Mouse (Mus musculus) MEL (cell line): ENCODE data around the gene Ghr. TPM values are rescaled to one million over a fixed set of nuclear protein-coding genes. Genes with fewer than 3 reads are reported as not detected.

Source experiments
- DNase-seq: peaks from one replicate; pipeline ENCODE4 v3.0.0; 2011; ENCODE audit warnings: low read depth, low spot score
- H3K27ac ChIP-seq: 2 replicates; pipeline ENCODE4 v1.5.1; 2012; ENCODE audit warnings: low read depth, mild to moderate bottlenecking, control low read depth, low read length, moderate library complexity; ENCODE audit not compliant: control insufficient read depth
- H3K27me3 ChIP-seq, 2 experiments: fragments of 150-350 bp in 1 of 2; sonication (generic) in 1 of 2; 2 replicates each; pipeline ENCODE4 v1.6.1; 2012; ENCODE audit warnings: low read length in 2 of 2, mild to moderate bottlenecking in 2 of 2, improper control_type of control experiment in 1 of 2, moderate library complexity in 1 of 2; ENCODE audit not compliant: insufficient read depth in 2 of 2, control insufficient read depth in 1 of 2
- H3K36me3 ChIP-seq, 2 experiments: 2 replicates each; pipeline ENCODE4 v1.6.1; 2012 to 2014; ENCODE audit warnings: low read length in 2 of 2, improper control_type of control experiment in 1 of 2, inconsistent platforms in 1 of 2, mild to moderate bottlenecking in 1 of 2; ENCODE audit not compliant: insufficient read depth in 2 of 2, control insufficient read depth in 1 of 2
- H3K4me1 ChIP-seq, 2 experiments: fragments of 150-350 bp in 1 of 2; sonication (generic) in 1 of 2; 2 replicates each; pipeline ENCODE4 v1.6.1; 2012; ENCODE audit warnings: low read length in 2 of 2, improper control_type of control experiment in 1 of 2, mild to moderate bottlenecking in 1 of 2; ENCODE audit not compliant: insufficient read depth in 2 of 2, control insufficient read depth in 1 of 2
- H3K4me3 ChIP-seq, 2 experiments: fragments of 150-350 bp in 1 of 2; sonication (generic) in 1 of 2; 2 replicates each; pipeline ENCODE4 v1.5.1; 2012; ENCODE audit warnings: low read depth in 2 of 2, low read length in 2 of 2, mild to moderate bottlenecking in 2 of 2, moderate library complexity in 2 of 2, control low read depth in 1 of 2, improper control_type of control experiment in 1 of 2; ENCODE audit not compliant: control insufficient read depth in 1 of 2, insufficient read depth in 1 of 2
- H3K79me2 ChIP-seq: 2 replicates; pipeline ENCODE4 v1.6.1; 2012; ENCODE audit warnings: mild to moderate bottlenecking, low read length, moderate library complexity; ENCODE audit not compliant: control insufficient read depth, poor library complexity, insufficient read depth
- H3K9ac ChIP-seq: 2 replicates; pipeline ENCODE4 v1.6.1; 2012; ENCODE audit warnings: low read depth, mild to moderate bottlenecking, control low read depth, low read length, moderate library complexity; ENCODE audit not compliant: control insufficient read depth, poor library complexity, severe bottlenecking
- H3K9me3 ChIP-seq: fragments of 150-350 bp; sonication (generic); replicated peaks from 2 replicates; pipeline ENCODE4 v1.6.1; 2012; ENCODE audit warnings: mild to moderate bottlenecking, low read length, improper control_type of control experiment, moderate library complexity; ENCODE audit not compliant: insufficient read depth
- CHD1 ChIP-seq: IDR thresholded peaks from 2 replicates; pipeline ENCODE4 v1.6.1; 2012; ENCODE audit warnings: low read depth, mild to moderate bottlenecking, inconsistent platforms, low read length, improper control_type of control experiment
- E2F4 ChIP-seq: IDR thresholded peaks from 2 replicates; pipeline ENCODE4 v1.6.1; 2011; ENCODE audit warnings: low read depth, low read length, improper control_type of control experiment, borderline replicate concordance
- ELF1 ChIP-seq: IDR thresholded peaks from 2 replicates; pipeline ENCODE4 v1.6.1; 2014; ENCODE audit warnings: low read depth, mild to moderate bottlenecking, inconsistent platforms, low read length, improper control_type of control experiment, moderate library complexity
- EP300 ChIP-seq, 2 experiments: IDR thresholded peaks; 2 replicates each; pipeline ENCODE4 v1.6.1; 2011; ENCODE audit warnings: improper control_type of control experiment in 2 of 2, low read length in 2 of 2, low read depth in 1 of 2, mild to moderate bottlenecking in 1 of 2
- ETS1 ChIP-seq: IDR thresholded peaks from 2 replicates; pipeline ENCODE4 v1.6.1; 2012; ENCODE audit warnings: low read depth, mild to moderate bottlenecking, inconsistent platforms, low read length, improper control_type of control experiment, moderate library complexity
- GABPA ChIP-seq: IDR thresholded peaks from 2 replicates; pipeline ENCODE4 v1.6.1; 2012; ENCODE audit warnings: low read depth, mild to moderate bottlenecking, inconsistent platforms, low read length, improper control_type of control experiment, moderate library complexity
- GATA1 ChIP-seq: IDR thresholded peaks from 2 replicates; pipeline ENCODE4 v1.6.1; 2011; ENCODE audit warnings: low read depth, low read length, improper control_type of control experiment
- MAX ChIP-seq: IDR thresholded peaks from 2 replicates; pipeline ENCODE4 v1.6.1; 2011; ENCODE audit warnings: low read length, improper control_type of control experiment
- MAZ ChIP-seq: IDR thresholded peaks from 2 replicates; pipeline ENCODE4 v1.6.1; 2012; ENCODE audit warnings: low read depth, mild to moderate bottlenecking, inconsistent platforms, low read length, improper control_type of control experiment
- MEF2A ChIP-seq: IDR thresholded peaks from 2 replicates; pipeline ENCODE4 v1.6.1; 2014; ENCODE audit warnings: low read depth, mild to moderate bottlenecking, inconsistent platforms, low read length, improper control_type of control experiment; ENCODE audit not compliant: poor library complexity, insufficient replicate concordance, severe bottlenecking; ENCODE audit errors: extremely low read depth
- MYB ChIP-seq: IDR thresholded peaks from 2 replicates; pipeline ENCODE4 v1.6.1; 2011; ENCODE audit warnings: mild to moderate bottlenecking, low read depth, low read length, improper control_type of control experiment
- MYC ChIP-seq: IDR thresholded peaks from 2 replicates; pipeline ENCODE4 v1.6.1; 2011; ENCODE audit warnings: low read depth, mild to moderate bottlenecking, low read length, improper control_type of control experiment, moderate library complexity
- NELFE ChIP-seq: IDR thresholded peaks from 2 replicates; pipeline ENCODE4 v1.6.1; 2011; ENCODE audit warnings: low read depth, low read length, improper control_type of control experiment
- RAD21 ChIP-seq: IDR thresholded peaks from 2 replicates; pipeline ENCODE4 v1.6.1; 2011; ENCODE audit warnings: mild to moderate bottlenecking, low read depth, low read length, improper control_type of control experiment
- RCOR1 ChIP-seq: IDR thresholded peaks from 2 replicates; pipeline ENCODE4 v1.6.1; 2012; ENCODE audit warnings: low read depth, mild to moderate bottlenecking, inconsistent platforms, low read length, improper control_type of control experiment
- TCF12 ChIP-seq: IDR thresholded peaks from 2 replicates; pipeline ENCODE4 v1.6.1; 2014; ENCODE audit warnings: low read depth, mild to moderate bottlenecking, inconsistent platforms, low read length, improper control_type of control experiment, moderate library complexity
- USF2 ChIP-seq, 2 experiments: IDR thresholded peaks; 2 replicates each; pipeline ENCODE4 v1.6.1; 2011 to 2012; ENCODE audit warnings: improper control_type of control experiment in 2 of 2, low read length in 2 of 2, borderline replicate concordance in 1 of 2, inconsistent platforms in 1 of 2, low read depth in 1 of 2, mild to moderate bottlenecking in 1 of 2; ENCODE audit not compliant: insufficient read depth in 1 of 2
- ZC3H11A ChIP-seq: IDR thresholded peaks from 2 replicates; pipeline ENCODE4 v1.6.1; 2012; ENCODE audit warnings: low read depth, mild to moderate bottlenecking, inconsistent platforms, low read length, improper control_type of control experiment
- ZMIZ1 ChIP-seq: IDR thresholded peaks from 2 replicates; pipeline ENCODE4 v1.6.1; 2012; ENCODE audit warnings: low read depth, mild to moderate bottlenecking, inconsistent platforms, low read length, improper control_type of control experiment, moderate library complexity
- ZNF384 ChIP-seq: IDR thresholded peaks from 2 replicates; pipeline ENCODE4 v1.6.1; 2012; ENCODE audit warnings: low read depth, mild to moderate bottlenecking, inconsistent platforms, low read length, improper control_type of control experiment
- polyA plus RNA-seq, 2 experiments: library from polyadenylated mRNA; stranded (reverse) in 1 of 2; unstranded in 1 of 2; fragments of >175 nt in 1 of 2; fragments of >200 nt in 1 of 2; gene quantifications; 2 replicates each; pipeline versions ENCODE4 v1.2.1 to v1.2.4; 2012; ENCODE audit warnings: low replicate concordance in 2 of 2, low read depth in 1 of 2; ENCODE audit not compliant: insufficient read length in 2 of 2, insufficient read depth in 1 of 2, missing spikeins in 1 of 2
- total RNA-seq: library from RNA; depleted of rRNA; stranded (reverse); fragments of 300-350 nt; gene quantifications from 2 replicates; pipeline ENCODE4 v1.2.3, GENCODE M21; 2012

The Ghr gene
- total and polyA plus RNA-seq, 3 experiments = 0.07 TPM; not detected in 2

DNA sequence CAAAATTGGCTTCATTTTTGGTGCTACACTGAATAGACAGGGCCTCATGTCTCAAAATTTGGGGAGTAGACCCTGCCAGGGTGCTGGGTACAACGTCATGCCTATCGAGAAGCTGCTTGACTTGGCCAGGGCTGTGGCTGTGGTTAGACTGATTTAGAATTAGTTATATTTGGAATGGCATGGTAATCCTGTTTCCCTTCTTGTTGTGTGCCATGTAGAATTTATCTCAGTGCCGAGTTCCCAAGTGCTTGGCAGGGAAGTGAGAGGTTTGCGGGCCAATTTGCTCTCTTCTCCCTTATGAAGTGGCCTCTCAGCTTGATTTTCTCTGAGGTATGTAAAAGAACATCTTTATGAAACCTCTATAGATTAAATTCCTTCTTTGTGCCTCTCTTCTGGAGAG, 250.8 kb downstream of the Ghr start:
- Histone ChIP-seq H3K27me3 (no peaks in the 10 kb centered on the region), H3K79me2 (no peaks in the 10 kb centered on the region), H3K9me3 (no peaks in the 10 kb centered on the region), H3K9ac (no peak overlapping the region), H3K36me3 (no peaks in the 10 kb centered on the region), H3K4me1 (no peaks in the 10 kb centered on the region), H3K4me3 (no peak overlapping the region), H3K27ac (no peak overlapping the region)
- no peak for DNase-seq
- no peak for TF ChIP-seq ZMIZ1
- TF ChIP-seq CHD1 = no peak
- no peak for TF ChIP-seq MYB
- TF ChIP-seq E2F4 = no peak
- no peak for TF ChIP-seq NELFE

DNA sequence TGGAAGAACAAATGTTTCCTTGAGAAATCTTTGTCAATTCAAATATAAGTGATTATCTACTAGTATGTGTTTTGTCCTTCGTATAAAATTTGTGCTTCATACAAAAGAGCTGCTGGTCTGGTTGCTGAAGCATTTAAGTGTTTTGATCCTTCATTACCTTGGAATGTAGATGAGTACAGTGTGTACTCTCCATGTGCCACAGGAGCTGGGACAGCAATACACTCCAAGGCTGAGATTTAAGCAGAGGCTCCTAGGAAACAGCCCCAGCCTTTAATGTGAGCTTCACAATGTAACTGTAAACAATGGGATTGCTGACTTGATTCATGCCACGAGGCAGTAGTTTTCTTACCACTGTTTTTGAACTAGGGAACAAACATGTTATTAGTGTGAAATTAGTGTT, 251.5 kb downstream of the Ghr start:
- DNase-seq = no peak

DNA sequence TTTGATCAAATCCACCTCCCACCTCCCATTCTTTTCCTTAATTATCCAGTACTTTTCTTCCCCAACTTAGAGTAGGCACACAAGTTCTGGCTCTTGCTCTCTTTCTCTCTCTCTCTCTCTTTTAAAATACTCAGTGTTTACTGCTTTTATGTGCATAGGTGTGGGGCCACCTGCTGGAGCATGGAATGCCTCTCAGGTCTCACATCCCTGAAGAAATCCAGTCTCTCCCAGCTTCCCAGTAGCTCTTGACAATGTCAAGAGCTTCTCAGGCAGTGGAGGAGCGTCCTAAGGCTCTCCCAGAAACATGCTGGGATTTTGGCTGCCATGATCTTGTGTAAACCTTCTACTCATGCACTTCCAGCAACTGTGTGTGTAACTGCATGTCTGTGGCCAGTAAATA, 253.0 kb downstream of the Ghr start:
- Histone ChIP-seq H3K36me3 (no peaks in the 10 kb centered on the region), H3K4me3 (no peak overlapping the region), H3K27me3 (no peaks in the 10 kb centered on the region), H3K4me1 (no peaks in the 10 kb centered on the region), H3K9ac (no peak overlapping the region), H3K9me3 (no peaks in the 10 kb centered on the region), H3K79me2 (no peaks in the 10 kb centered on the region), H3K27ac (no peak overlapping the region)
- DNase-seq = no peak
- TF ChIP-seq ZMIZ1 (no peak), GATA1 (no peak)

More for the DNA sequence above, 251.5 kb downstream of the Ghr start:
- Histone ChIP-seq H3K9me3 (no peaks in the 10 kb centered on the region), H3K27ac (no peak overlapping the region), H3K27me3 (no peaks in the 10 kb centered on the region), H3K36me3 (no peaks in the 10 kb centered on the region), H3K79me2 (no peaks in the 10 kb centered on the region), H3K9ac (no peak overlapping the region), H3K4me1 (no peaks in the 10 kb centered on the region), H3K4me3 (no peak overlapping the region)
- TF ChIP-seq MEF2A = no peak
- no peak for TF ChIP-seq MYC
- no peak for TF ChIP-seq E2F4

DNA sequence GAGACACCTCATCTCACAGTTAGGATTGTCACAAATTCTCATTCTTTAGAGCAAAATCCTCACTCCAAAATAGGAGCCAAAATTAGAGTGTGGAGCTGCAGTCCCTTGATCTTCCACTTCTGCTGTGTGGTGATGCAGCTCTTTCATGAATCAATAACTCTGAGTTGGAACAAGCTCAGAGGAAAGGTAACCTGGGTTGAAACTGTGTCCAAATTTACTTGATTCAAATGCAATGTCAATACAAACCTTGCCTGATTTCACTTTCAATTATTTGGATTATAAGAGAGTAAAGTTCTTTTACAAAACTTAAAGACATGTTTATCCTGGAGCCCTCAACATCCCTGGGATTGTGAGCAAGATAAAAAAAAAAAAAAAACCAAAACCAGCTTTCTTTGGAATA, 260.3 kb downstream of the Ghr start:
- no peaks in the 10 kb centered on the region for H3K36me3 ChIP-seq
- no peak overlapping the region for H3K27ac ChIP-seq
- TF ChIP-seq USF2 (IDR thresholded peaks at IDR 0.05; ENCODE audit: borderline replicate concordance in 1 of 2, insufficient read depth in 1 of 2, low read depth in 1 of 2, low read length in 2 of 2) (no peak), MYC (no peak), RAD21 (no peak), ELF1 (no peak), TCF12 (no peak), ZC3H11A (no peak), ETS1 (no peak), ZNF384 (no peak), RCOR1 (no peak), GABPA (no peak), MAZ (no peak), MAX (no peak), NELFE (no peak), EP300 (IDR thresholded peaks at IDR 0.05; ENCODE audit: low read depth in 1 of 2, low read length in 2 of 2) (no peak)
- DNase-seq = no peak
- H3K9me3 ChIP-seq = no peaks in the 10 kb centered on the region
- H3K9ac ChIP-seq = no peak overlapping the region
- H3K4me1 ChIP-seq = no peaks in the 10 kb centered on the region
- H3K79me2 ChIP-seq = no peaks in the 10 kb centered on the region
- H3K27me3 ChIP-seq = no peaks in the 10 kb centered on the region
- H3K4me3 ChIP-seq = no peak overlapping the region
